Mouse (Mus musculus): ENCODE data around the gene Inka2. TPM values are rescaled to one million over a fixed set of nuclear protein-coding genes. Genes with fewer than 3 reads are reported as not detected.

Gene Inka2
- total and polyA plus RNA-seq, 3 experiments = 0.39 to 0.61 TPM; not detected in 1

- Histone ChIP-seq H3K9me3 (replicated peaks; ENCODE audit: insufficient read depth, low read length) (no peaks in the 10 kb centered on the region), H3K9ac (ENCODE audit: control insufficient read depth, low read depth, low read length, poor library complexity, severe bottlenecking) (no peak overlapping the region), H3K4me3 (ENCODE audit: control insufficient read depth in 1 of 2, insufficient read depth in 1 of 2, low read depth in 2 of 2, low read length in 2 of 2) (no peak overlapping the region), H3K36me3 (ENCODE audit: control insufficient read depth in 1 of 2, insufficient read depth in 2 of 2, low read length in 2 of 2) (no peaks in the 10 kb centered on the region), H3K4me1 (ENCODE audit: control insufficient read depth in 1 of 2, insufficient read depth in 2 of 2, low read length in 2 of 2) (no peaks in the 10 kb centered on the region), H3K27ac (ENCODE audit: control insufficient read depth, low read depth, low read length) (no peak overlapping the region), H3K79me2 (ENCODE audit: control insufficient read depth, insufficient read depth, low read length, poor library complexity) (no peaks in the 10 kb centered on the region), H3K27me3 (ENCODE audit: control insufficient read depth in 1 of 2, insufficient read depth in 2 of 2, low read length in 2 of 2) (no peaks in the 10 kb centered on the region; a peak in 1 of 4 replicates)
- TF ChIP-seq GATA1 (IDR thresholded peaks at IDR 0.05; ENCODE audit: low read depth, low read length) (no peak), ELF1 (IDR thresholded peaks at IDR 0.05; ENCODE audit: low read depth, low read length) (no peak), MEF2A (IDR thresholded peaks at IDR 0.05; ENCODE audit: extremely low read depth, insufficient replicate concordance, low read depth, low read length, poor library complexity, severe bottlenecking) (no peak), POLR2A (IDR thresholded peaks at IDR 0.05; ENCODE audit: control insufficient read depth in 1 of 2, insufficient read depth in 1 of 2, low read depth in 1 of 2, low read length in 2 of 2, poor library complexity in 1 of 2) (no peak), NRF1 (IDR thresholded peaks at IDR 0.05; ENCODE audit: insufficient read depth, low read depth, low read length, poor library complexity, severe bottlenecking) (no peak), MAFK (IDR thresholded peaks at IDR 0.05; ENCODE audit: borderline replicate concordance, low read depth, low read length) (no peak)
- no peak for DNase-seq (ENCODE audit: low read depth, low spot score)
Observed at GRCm38 (mm10) chr3:105660530-105660929, 43.9 kb upstream of the Inka2 start.

GRCm38 (mm10) chr3:105663043-105663442, 41.4 kb upstream of the Inka2 start:
- no peaks in the 10 kb centered on the region for H3K79me2 ChIP-seq (ENCODE audit: control insufficient read depth, insufficient read depth, low read length, poor library complexity)
- no peaks in the 10 kb centered on the region for H3K4me1 ChIP-seq (ENCODE audit: control insufficient read depth in 1 of 2, insufficient read depth in 2 of 2, low read length in 2 of 2)
- H3K9ac ChIP-seq (ENCODE audit: control insufficient read depth, low read depth, low read length, poor library complexity, severe bottlenecking) = no peak overlapping the region
- no peaks in the 10 kb centered on the region; a peak in 1 of 4 replicates for H3K27me3 ChIP-seq (ENCODE audit: control insufficient read depth in 1 of 2, insufficient read depth in 2 of 2, low read length in 2 of 2)
- no peaks in the 10 kb centered on the region for H3K36me3 ChIP-seq (ENCODE audit: control insufficient read depth in 1 of 2, insufficient read depth in 2 of 2, low read length in 2 of 2)
- no peak overlapping the region for H3K4me3 ChIP-seq (ENCODE audit: control insufficient read depth in 1 of 2, insufficient read depth in 1 of 2, low read depth in 2 of 2, low read length in 2 of 2)
- TF ChIP-seq MEF2A (IDR thresholded peaks at IDR 0.05; ENCODE audit: extremely low read depth, insufficient replicate concordance, low read depth, low read length, poor library complexity, severe bottlenecking) (no peak), SIN3A (IDR thresholded peaks at IDR 0.05; ENCODE audit: low read length) (no peak), MXI1 (IDR thresholded peaks at IDR 0.05; ENCODE audit: low read depth, low read length) (no peak), MYB (IDR thresholded peaks at IDR 0.05; ENCODE audit: low read depth, low read length) (no peak), ETS1 (IDR thresholded peaks at IDR 0.05; ENCODE audit: low read depth, low read length) (no peak), BHLHE40 (IDR thresholded peaks at IDR 0.05; ENCODE audit: borderline replicate concordance, low read depth, low read length) (no peak), CHD1 (IDR thresholded peaks at IDR 0.05; ENCODE audit: low read depth, low read length) (no peak), TAL1 (IDR thresholded peaks at IDR 0.05; ENCODE audit: low read length) (no peak), ZC3H11A (IDR thresholded peaks at IDR 0.05; ENCODE audit: low read depth, low read length) (no peak), MAX (IDR thresholded peaks at IDR 0.05; ENCODE audit: low read length) (no peak), NELFE (IDR thresholded peaks at IDR 0.05; ENCODE audit: low read depth, low read length) (no peak), JUND (IDR thresholded peaks at IDR 0.05; ENCODE audit: low read depth, low read length) (no peak), RAD21 (IDR thresholded peaks at IDR 0.05; ENCODE audit: low read depth, low read length) (no peak), TBP (IDR thresholded peaks at IDR 0.05; ENCODE audit: low read depth, low read length) (no peak), CHD2 (IDR thresholded peaks at IDR 0.05; ENCODE audit: low read length) (no peak), POLR2A (IDR thresholded peaks at IDR 0.05; ENCODE audit: control insufficient read depth in 1 of 2, insufficient read depth in 1 of 2, low read depth in 1 of 2, low read length in 2 of 2, poor library complexity in 1 of 2) (no peak), USF2 (IDR thresholded peaks at IDR 0.05; ENCODE audit: borderline replicate concordance in 1 of 2, insufficient read depth in 1 of 2, low read depth in 1 of 2, low read length in 2 of 2) (no peak), ZNF384 (IDR thresholded peaks at IDR 0.05; ENCODE audit: low read depth, low read length) (no peak), GATA1 (IDR thresholded peaks at IDR 0.05; ENCODE audit: low read depth, low read length) (no peak), HCFC1 (IDR thresholded peaks at IDR 0.05; ENCODE audit: low read depth, low read length) (no peak)
- H3K9me3 ChIP-seq (replicated peaks; ENCODE audit: insufficient read depth, low read length) = no peaks in the 10 kb centered on the region
- DNase-seq (ENCODE audit: low read depth, low spot score) = no peak
- no peak overlapping the region for H3K27ac ChIP-seq (ENCODE audit: control insufficient read depth, low read depth, low read length)

Data from MEL (cell line).